Mouse (Mus musculus) cerebellum, adult 2 months (tissue): ENCODE measurements around the gene Fcgrt.

Source experiments
- CTCF ChIP-seq: fragments of 200-500 bp; IDR thresholded peaks from 2 replicates; pipeline ENCODE4 v1.5.1; 2011; ENCODE audit warnings: low read depth, mild to moderate bottlenecking, control low read depth, low read length, moderate library complexity, borderline replicate concordance; ENCODE audit not compliant: insufficient read depth
- POLR2A ChIP-seq: fragments of 200-500 bp; IDR thresholded peaks from 2 replicates; pipeline ENCODE4 v1.6.1; 2011; ENCODE audit warnings: low read length, control low read depth, borderline replicate concordance; ENCODE audit not compliant: insufficient read depth

- TF ChIP-seq POLR2A, result no peak
- no peak for TF ChIP-seq CTCF
These were observed 17.6 kb downstream of the Fcgrt start for GRCm38 (mm10) chr7:45086084-45086483.
